Mouse (Mus musculus): Measurements from ENCODE around the gene Kcna3. TPM values are rescaled to one million over a fixed set of nuclear protein-coding genes. Genes with fewer than 3 reads are reported as not detected.

Kcna3 gene
- polyA plus RNA-seq, 1 experiment from 2014 or later = 0.56 TPM

- H3K27me3 ChIP-seq (ENCODE audit: control insufficient read depth, insufficient read depth, low read length) = peaks cover 7% of the 10 kb centered on the region; the same call in 1 of the 2 replicates
- H3K27ac ChIP-seq (ENCODE audit: low read length) = no peak overlapping the region
- H3K9me3 ChIP-seq (replicated peaks; ENCODE audit: control insufficient read depth, low read length) = no peaks in the 10 kb centered on the region
- peaks cover 6% of the 10 kb centered on the region; the same call in 1 of the 2 replicates for H3K4me1 ChIP-seq (ENCODE audit: control insufficient read depth, insufficient read depth, low read length)
- H3K36me3 ChIP-seq (ENCODE audit: control insufficient read depth, insufficient read depth, low read length) = no peaks in the 10 kb centered on the region
- 83% methylated on average over 3 of the region's 3 CpGs for WGBS
- no peak overlapping the region for H3K9ac ChIP-seq (ENCODE audit: low read length)
- no peak overlapping the region for H3K4me2 ChIP-seq (ENCODE audit: low read depth, low read length)
- no peak overlapping the region for H3K4me3 ChIP-seq (replicated peaks; ENCODE audit: low read length)
- no peak for ATAC-seq (ENCODE audit: insufficient read depth, low FRiP score)
Observed at GRCm38 (mm10) chr3:107040408-107040807, 4.4 kb downstream of the Kcna3 start.

GRCm38 (mm10) chr3:107041718-107042117 is 5.7 kb downstream of the Kcna3 start:
- H3K27me3 ChIP-seq (ENCODE audit: control insufficient read depth, insufficient read depth, low read length) = peaks cover 7% of the 10 kb centered on the region; the same call in 1 of the 2 replicates
- no peak overlapping the region for H3K4me2 ChIP-seq (ENCODE audit: low read depth, low read length)
- ATAC-seq (ENCODE audit: insufficient read depth, low FRiP score) = no peak
- no peaks in the 10 kb centered on the region for H3K36me3 ChIP-seq (ENCODE audit: control insufficient read depth, insufficient read depth, low read length)
- no peak overlapping the region for H3K9ac ChIP-seq (ENCODE audit: low read length)
- no peak overlapping the region for H3K27ac ChIP-seq (ENCODE audit: low read length)
- WGBS = 66% methylated on average over 1 of the region's 1 CpGs
- no peak overlapping the region for H3K4me3 ChIP-seq (replicated peaks; ENCODE audit: low read length)
- H3K4me1 ChIP-seq (ENCODE audit: control insufficient read depth, insufficient read depth, low read length) = peaks cover 1% of the 10 kb centered on the region; the same call in 1 of the 2 replicates
- H3K9me3 ChIP-seq (replicated peaks; ENCODE audit: control insufficient read depth, low read length) = no peaks in the 10 kb centered on the region

- Histone ChIP-seq H3K4me3 (replicated peaks; ENCODE audit: low read length) (no peak overlapping the region), H3K27me3 (ENCODE audit: control insufficient read depth, insufficient read depth, low read length) (no peaks in the 10 kb centered on the region), H3K9me3 (replicated peaks; ENCODE audit: control insufficient read depth, low read length) (no peaks in the 10 kb centered on the region), H3K27ac (ENCODE audit: low read length) (no peak overlapping the region), H3K4me1 (ENCODE audit: control insufficient read depth, insufficient read depth, low read length) (no peaks in the 10 kb centered on the region), H3K36me3 (ENCODE audit: control insufficient read depth, insufficient read depth, low read length) (no peaks in the 10 kb centered on the region), H3K4me2 (ENCODE audit: low read depth, low read length) (no peak overlapping the region), H3K9ac (ENCODE audit: low read length) (no peak overlapping the region)
- WGBS = 88% methylated on average over 1 of the region's 1 CpGs
- no peak for ATAC-seq (ENCODE audit: insufficient read depth, low FRiP score)
Observed at GRCm38 (mm10) chr3:107061468-107061867, 25.5 kb downstream of the Kcna3 start.

DNA sequence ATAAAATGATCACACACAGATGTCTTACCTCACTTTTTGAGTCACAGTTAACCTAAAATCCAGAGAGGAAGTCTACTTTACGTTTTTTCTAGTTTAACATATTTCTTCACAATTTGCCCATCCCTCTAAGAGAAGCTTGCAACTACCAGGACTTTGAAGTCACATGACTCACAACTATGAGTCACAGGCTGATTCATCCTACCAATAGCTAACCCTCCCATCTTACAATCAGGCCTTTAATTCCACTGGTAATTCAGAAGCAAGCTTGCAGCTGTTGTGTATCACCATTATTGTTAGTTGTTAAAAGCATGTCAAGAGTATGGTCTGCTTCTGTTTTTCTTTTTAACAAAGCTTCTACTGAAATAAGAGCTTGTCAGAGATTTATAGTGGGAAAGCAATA is 26.8 kb downstream of the Kcna3 start:
- Histone ChIP-seq H3K9ac (ENCODE audit: low read length) (no peak overlapping the region), H3K4me1 (ENCODE audit: control insufficient read depth, insufficient read depth, low read length) (no peaks in the 10 kb centered on the region), H3K4me2 (ENCODE audit: low read depth, low read length) (no peak overlapping the region), H3K9me3 (replicated peaks; ENCODE audit: control insufficient read depth, low read length) (no peaks in the 10 kb centered on the region), H3K36me3 (ENCODE audit: control insufficient read depth, insufficient read depth, low read length) (no peaks in the 10 kb centered on the region), H3K27ac (ENCODE audit: low read length) (no peak overlapping the region), H3K4me3 (replicated peaks; ENCODE audit: low read length) (no peak overlapping the region), H3K27me3 (ENCODE audit: control insufficient read depth, insufficient read depth, low read length) (no peaks in the 10 kb centered on the region)
- 47% methylated on average over 1 of the region's 1 CpGs for WGBS
- no peak for ATAC-seq (ENCODE audit: insufficient read depth, low FRiP score)

- H3K4me1 ChIP-seq (ENCODE audit: control insufficient read depth, insufficient read depth, low read length) = no peaks in the 10 kb centered on the region
- H3K9me3 ChIP-seq (replicated peaks; ENCODE audit: control insufficient read depth, low read length) = no peaks in the 10 kb centered on the region
- 59% methylated on average over 6 of the region's 6 CpGs for WGBS
- H3K27ac ChIP-seq (ENCODE audit: low read length) = no peak overlapping the region
- H3K4me2 ChIP-seq (ENCODE audit: low read depth, low read length) = no peak overlapping the region
- no peak overlapping the region for H3K9ac ChIP-seq (ENCODE audit: low read length)
- H3K4me3 ChIP-seq (replicated peaks; ENCODE audit: low read length) = no peak overlapping the region
- H3K36me3 ChIP-seq (ENCODE audit: control insufficient read depth, insufficient read depth, low read length) = no peaks in the 10 kb centered on the region
- H3K27me3 ChIP-seq (ENCODE audit: control insufficient read depth, insufficient read depth, low read length) = no peaks in the 10 kb centered on the region
- no peak for ATAC-seq (ENCODE audit: insufficient read depth, low FRiP score)
Observed at GRCm38 (mm10) chr3:107065510-107066095, 29.6 kb downstream of the Kcna3 start.

- Histone ChIP-seq H3K36me3 (ENCODE audit: control insufficient read depth, insufficient read depth, low read length) (no peaks in the 10 kb centered on the region), H3K27ac (ENCODE audit: low read length) (no peak overlapping the region), H3K9ac (ENCODE audit: low read length) (no peak overlapping the region), H3K27me3 (ENCODE audit: control insufficient read depth, insufficient read depth, low read length) (no peaks in the 10 kb centered on the region), H3K4me3 (replicated peaks; ENCODE audit: low read length) (no peak overlapping the region), H3K9me3 (replicated peaks; ENCODE audit: control insufficient read depth, low read length) (no peaks in the 10 kb centered on the region), H3K4me1 (ENCODE audit: control insufficient read depth, insufficient read depth, low read length) (no peaks in the 10 kb centered on the region), H3K4me2 (ENCODE audit: low read depth, low read length) (no peak overlapping the region)
- 79% methylated on average over 7 of the region's 7 CpGs for WGBS
- no peak for ATAC-seq (ENCODE audit: insufficient read depth, low FRiP score)
Observed at GRCm38 (mm10) chr3:107066165-107066850, 30.3 kb downstream of the Kcna3 start.

DNA sequence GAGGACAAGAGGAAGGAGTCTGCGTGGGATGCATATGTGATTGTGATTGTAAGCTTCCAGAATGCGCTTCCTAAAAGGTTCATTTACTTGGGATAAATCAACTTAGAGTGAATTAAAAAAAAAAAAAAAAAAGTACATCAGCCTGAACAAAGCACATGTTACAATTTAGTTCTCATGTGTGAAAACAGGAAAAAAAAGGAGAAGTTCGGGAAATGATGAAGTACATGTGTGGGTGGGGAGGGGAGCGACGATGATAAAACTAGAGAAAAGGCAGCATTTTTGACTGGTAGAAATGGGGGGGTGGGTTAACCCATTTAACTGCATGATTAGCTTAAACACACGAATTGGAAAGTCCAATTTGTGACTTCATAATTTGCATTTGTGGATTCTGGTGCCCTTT is 31.3 kb downstream of the Kcna3 start:
- WGBS = 72% methylated on average over 6 of the region's 6 CpGs
- Histone ChIP-seq H3K4me1 (ENCODE audit: control insufficient read depth, insufficient read depth, low read length) (no peaks in the 10 kb centered on the region), H3K4me2 (ENCODE audit: low read depth, low read length) (no peak overlapping the region), H3K27ac (ENCODE audit: low read length) (no peak overlapping the region), H3K27me3 (ENCODE audit: control insufficient read depth, insufficient read depth, low read length) (no peaks in the 10 kb centered on the region), H3K4me3 (replicated peaks; ENCODE audit: low read length) (no peak overlapping the region), H3K9ac (ENCODE audit: low read length) (no peak overlapping the region), H3K36me3 (ENCODE audit: control insufficient read depth, insufficient read depth, low read length) (no peaks in the 10 kb centered on the region), H3K9me3 (replicated peaks; ENCODE audit: control insufficient read depth, low read length) (no peaks in the 10 kb centered on the region)
- no peak for ATAC-seq (ENCODE audit: insufficient read depth, low FRiP score)

GRCm38 (mm10) chr3:107073863-107074262 is 37.9 kb downstream of the Kcna3 start:
- ATAC-seq (ENCODE audit: insufficient read depth, low FRiP score) = no peak
- no peak overlapping the region for H3K4me2 ChIP-seq (ENCODE audit: low read depth, low read length)
- no peaks in the 10 kb centered on the region for H3K4me1 ChIP-seq (ENCODE audit: control insufficient read depth, insufficient read depth, low read length)
- no peaks in the 10 kb centered on the region for H3K27me3 ChIP-seq (ENCODE audit: control insufficient read depth, insufficient read depth, low read length)
- no peak overlapping the region for H3K4me3 ChIP-seq (replicated peaks; ENCODE audit: low read length)
- H3K9me3 ChIP-seq (replicated peaks; ENCODE audit: control insufficient read depth, low read length) = no peaks in the 10 kb centered on the region
- no peak overlapping the region for H3K27ac ChIP-seq (ENCODE audit: low read length)
- WGBS = 52% methylated on average over 2 of the region's 2 CpGs
- no peak overlapping the region for H3K9ac ChIP-seq (ENCODE audit: low read length)
- no peaks in the 10 kb centered on the region for H3K36me3 ChIP-seq (ENCODE audit: control insufficient read depth, insufficient read depth, low read length)

GRCm38 (mm10) chr3:107075705-107076104 is 39.7 kb downstream of the Kcna3 start:
- H3K4me2 ChIP-seq (ENCODE audit: low read depth, low read length) = no peak overlapping the region
- H3K4me1 ChIP-seq (ENCODE audit: control insufficient read depth, insufficient read depth, low read length) = no peaks in the 10 kb centered on the region
- ATAC-seq (ENCODE audit: insufficient read depth, low FRiP score) = no peak
- no peaks in the 10 kb centered on the region for H3K36me3 ChIP-seq (ENCODE audit: control insufficient read depth, insufficient read depth, low read length)
- H3K4me3 ChIP-seq (replicated peaks; ENCODE audit: low read length) = no peak overlapping the region
- no peak overlapping the region for H3K27ac ChIP-seq (ENCODE audit: low read length)
- H3K9ac ChIP-seq (ENCODE audit: low read length) = no peak overlapping the region
- 85% methylated on average over 1 of the region's 1 CpGs for WGBS
- H3K27me3 ChIP-seq (ENCODE audit: control insufficient read depth, insufficient read depth, low read length) = no peaks in the 10 kb centered on the region
- no peaks in the 10 kb centered on the region for H3K9me3 ChIP-seq (replicated peaks; ENCODE audit: control insufficient read depth, low read length)

All from stomach, embryonic 16.5 days (tissue).